Mouse (Mus musculus): Measurements from ENCODE around the gene Olfr1173.

Gene Olfr1173

GRCm38 (mm10) chr2:88279775-88280174 lies at the start of gene Olfr1173:
Gene Olfr1173 (minus strand): TSS chr2:88279875.
- no peak for DNase-seq

GRCm38 (mm10) chr2:88327115-88327514 lies 47.4 kb upstream of the Olfr1173 start, which contains the start of gene Olfr1175-ps:
Gene Olfr1175-ps (minus strand): TSS chr2:88327215.
- DNase-seq: no peak

GRCm38 (mm10) chr2:88315035-88315434 lies 35.4 kb upstream of the Olfr1173 start, which contains the start of gene Olfr1174-ps:
Gene Olfr1174-ps (minus strand): TSS chr2:88315135.
- DNase-seq: no peak

- DNase-seq: no peak
Observed at GRCm38 (mm10) chr2:88228234-88228633, 51.4 kb downstream of the Olfr1173 start, which contains the start of gene Olfr1170. Gene Olfr1170 (minus strand): TSS chr2:88228334.

Data from kidney, postnatal 14 days (tissue).